Mouse (Mus musculus): ENCODE data around the gene Rsph14. TPM values are rescaled to one million over a fixed set of nuclear protein-coding genes. Genes with fewer than 3 reads are reported as not detected.

The Rsph14 gene
- polyA plus RNA-seq, 1 experiment: 0.17 TPM

GRCm38 (mm10) chr10:74952830-74953443 lies 79.4 kb downstream of the Rsph14 start:
- peak overlapping the region; percentile 54 for H3K27ac ChIP-seq (ENCODE audit: insufficient read depth, low read length)
- no peak overlapping the region for H3K4me3 ChIP-seq (ENCODE audit: insufficient read depth, low read length)
- H3K4me1 ChIP-seq (ENCODE audit: control insufficient read depth, insufficient read depth, low read length): peaks cover 5% of the 10 kb centered on the region
- TF ChIP-seq POLR2A (IDR thresholded peaks at IDR 0.05; ENCODE audit: extremely low read depth, insufficient read depth, low read length): no peak
- no peak for TF ChIP-seq CTCF (IDR thresholded peaks at IDR 0.05; ENCODE audit: extremely low read depth, insufficient read depth, low read length)

GRCm38 (mm10) chr10:74940795-74941194 lies 91.6 kb downstream of the Rsph14 start:
- TF ChIP-seq CTCF (IDR thresholded peaks at IDR 0.05; ENCODE audit: extremely low read depth, insufficient read depth, low read length): 0 out of 2 replicates have a peak, but pooled peaks have one; percentile 12
- no peak for TF ChIP-seq POLR2A (IDR thresholded peaks at IDR 0.05; ENCODE audit: extremely low read depth, insufficient read depth, low read length)
- H3K4me3 ChIP-seq (ENCODE audit: insufficient read depth, low read length): no peak overlapping the region
- no peak overlapping the region for H3K27ac ChIP-seq (ENCODE audit: insufficient read depth, low read length)
- no peaks in the 10 kb centered on the region for H3K4me1 ChIP-seq (ENCODE audit: control insufficient read depth, insufficient read depth, low read length)

- TF ChIP-seq POLR2A (IDR thresholded peaks at IDR 0.05; ENCODE audit: extremely low read depth, insufficient read depth, low read length) (no peak), CTCF (IDR thresholded peaks at IDR 0.05; ENCODE audit: extremely low read depth, insufficient read depth, low read length) (0 out of 2 replicates have a peak, but pooled peaks have one; percentile 36)
- Histone ChIP-seq H3K4me3 (ENCODE audit: insufficient read depth, low read length) (no peak overlapping the region), H3K27ac (ENCODE audit: insufficient read depth, low read length) (no peak overlapping the region), H3K4me1 (ENCODE audit: control insufficient read depth, insufficient read depth, low read length) (no peaks in the 10 kb centered on the region)
Observed at GRCm38 (mm10) chr10:74939300-74939699, 93.1 kb downstream of the Rsph14 start.

- H3K27ac ChIP-seq (ENCODE audit: insufficient read depth, low read length): no peak overlapping the region
- no peak overlapping the region for H3K4me3 ChIP-seq (ENCODE audit: insufficient read depth, low read length)
- no peaks in the 10 kb centered on the region for H3K4me1 ChIP-seq (ENCODE audit: control insufficient read depth, insufficient read depth, low read length)
- peak; percentile 26; the same call in 1 of the 2 replicates for TF ChIP-seq CTCF (IDR thresholded peaks at IDR 0.05; ENCODE audit: extremely low read depth, insufficient read depth, low read length)
- TF ChIP-seq POLR2A (IDR thresholded peaks at IDR 0.05; ENCODE audit: extremely low read depth, insufficient read depth, low read length): no peak
Observed at GRCm38 (mm10) chr10:74938410-74938809, 94.0 kb downstream of the Rsph14 start.

GRCm38 (mm10) chr10:74937003-74937790 lies 95.2 kb downstream of the Rsph14 start:
- no peak overlapping the region for H3K4me3 ChIP-seq (ENCODE audit: insufficient read depth, low read length)
- no peaks in the 10 kb centered on the region for H3K4me1 ChIP-seq (ENCODE audit: control insufficient read depth, insufficient read depth, low read length)
- H3K27ac ChIP-seq (ENCODE audit: insufficient read depth, low read length): no peak overlapping the region
- TF ChIP-seq CTCF (IDR thresholded peaks at IDR 0.05; ENCODE audit: extremely low read depth, insufficient read depth, low read length) (peak; percentile 89), POLR2A (IDR thresholded peaks at IDR 0.05; ENCODE audit: extremely low read depth, insufficient read depth, low read length) (no peak)

- no peak for TF ChIP-seq POLR2A (IDR thresholded peaks at IDR 0.05; ENCODE audit: extremely low read depth, insufficient read depth, low read length)
- TF ChIP-seq CTCF (IDR thresholded peaks at IDR 0.05; ENCODE audit: extremely low read depth, insufficient read depth, low read length): peak; percentile 55
- H3K4me1 ChIP-seq (ENCODE audit: control insufficient read depth, insufficient read depth, low read length): no peaks in the 10 kb centered on the region
Observed at GRCm38 (mm10) chr10:74935016-74935415, 97.4 kb downstream of the Rsph14 start.

GRCm38 (mm10) chr10:74934521-74934920 lies 97.9 kb downstream of the Rsph14 start:
- no peak for TF ChIP-seq CTCF (IDR thresholded peaks at IDR 0.05; ENCODE audit: extremely low read depth, insufficient read depth, low read length)
- TF ChIP-seq POLR2A (IDR thresholded peaks at IDR 0.05; ENCODE audit: extremely low read depth, insufficient read depth, low read length): no peak
- H3K27ac ChIP-seq (ENCODE audit: insufficient read depth, low read length): no peak overlapping the region
- H3K4me3 ChIP-seq (ENCODE audit: insufficient read depth, low read length): no peak overlapping the region
- H3K4me1 ChIP-seq (ENCODE audit: control insufficient read depth, insufficient read depth, low read length): no peaks in the 10 kb centered on the region

More at GRCm38 (mm10) chr10:74935016-74935415, 97.4 kb downstream of the Rsph14 start:
- H3K27ac ChIP-seq (ENCODE audit: insufficient read depth, low read length): no peak overlapping the region
- no peak overlapping the region for H3K4me3 ChIP-seq (ENCODE audit: insufficient read depth, low read length)

- Histone ChIP-seq H3K4me1 (ENCODE audit: control insufficient read depth, insufficient read depth, low read length) (no peaks in the 10 kb centered on the region), H3K4me3 (ENCODE audit: insufficient read depth, low read length) (no peak overlapping the region), H3K27ac (ENCODE audit: insufficient read depth, low read length) (no peak overlapping the region)
- TF ChIP-seq POLR2A (IDR thresholded peaks at IDR 0.05; ENCODE audit: extremely low read depth, insufficient read depth, low read length) (no peak), CTCF (IDR thresholded peaks at IDR 0.05; ENCODE audit: extremely low read depth, insufficient read depth, low read length) (0 out of 2 replicates have a peak, but pooled peaks have one; percentile 12)
Observed at GRCm38 (mm10) chr10:74933548-74934190, 98.7 kb downstream of the Rsph14 start.

GRCm38 (mm10) chr10:74932487-74932886 lies 99.9 kb downstream of the Rsph14 start:
- Histone ChIP-seq H3K27ac (ENCODE audit: insufficient read depth, low read length) (no peak overlapping the region), H3K4me3 (ENCODE audit: insufficient read depth, low read length) (no peak overlapping the region)
- no peak for TF ChIP-seq CTCF (IDR thresholded peaks at IDR 0.05; ENCODE audit: extremely low read depth, insufficient read depth, low read length)
- TF ChIP-seq POLR2A (IDR thresholded peaks at IDR 0.05; ENCODE audit: extremely low read depth, insufficient read depth, low read length): no peak

More at GRCm38 (mm10) chr10:74932487-74932886, 99.9 kb downstream of the Rsph14 start:
- H3K4me1 ChIP-seq (ENCODE audit: control insufficient read depth, insufficient read depth, low read length): no peaks in the 10 kb centered on the region

All from cortical plate, adult 2 months (tissue).